Mouse (Mus musculus) megakaryocyte, embryonic 14.5 days (primary cell): Measurements from ENCODE around the gene Tec.

Experiments
- FLI1 ChIP-seq: IDR thresholded peaks from 2 replicates; pipeline ENCODE4 v1.6.1; 2012; ENCODE audit warnings: low read length, inconsistent platforms, mixed read lengths
- GATA1 ChIP-seq: IDR thresholded peaks from 3 replicates; pipeline ENCODE4 v1.6.1; 2012; ENCODE audit warnings: mixed read lengths, low read length, inconsistent platforms, borderline replicate concordance

- TF ChIP-seq GATA1 = no peak
- TF ChIP-seq FLI1 = no peak
These were observed 131.8 kb downstream of the Tec start for GRCm38 (mm10) chr5:72736437-72736836.
